Mouse (Mus musculus): Measurements from ENCODE around the gene Gtf2i. TPM values are rescaled to one million over a fixed set of nuclear protein-coding genes. Genes with fewer than 3 reads are reported as not detected.
"Not testable (repeated sequence)": the region's sequence is repeated elsewhere in the genome, so short reads cannot be mapped to it uniquely, and the experiment has no call there.

Gene Gtf2i
- 64.3 and 81.0 TPM in 2 replicates for total RNA-seq (2012; rRNA removed)

DNA sequence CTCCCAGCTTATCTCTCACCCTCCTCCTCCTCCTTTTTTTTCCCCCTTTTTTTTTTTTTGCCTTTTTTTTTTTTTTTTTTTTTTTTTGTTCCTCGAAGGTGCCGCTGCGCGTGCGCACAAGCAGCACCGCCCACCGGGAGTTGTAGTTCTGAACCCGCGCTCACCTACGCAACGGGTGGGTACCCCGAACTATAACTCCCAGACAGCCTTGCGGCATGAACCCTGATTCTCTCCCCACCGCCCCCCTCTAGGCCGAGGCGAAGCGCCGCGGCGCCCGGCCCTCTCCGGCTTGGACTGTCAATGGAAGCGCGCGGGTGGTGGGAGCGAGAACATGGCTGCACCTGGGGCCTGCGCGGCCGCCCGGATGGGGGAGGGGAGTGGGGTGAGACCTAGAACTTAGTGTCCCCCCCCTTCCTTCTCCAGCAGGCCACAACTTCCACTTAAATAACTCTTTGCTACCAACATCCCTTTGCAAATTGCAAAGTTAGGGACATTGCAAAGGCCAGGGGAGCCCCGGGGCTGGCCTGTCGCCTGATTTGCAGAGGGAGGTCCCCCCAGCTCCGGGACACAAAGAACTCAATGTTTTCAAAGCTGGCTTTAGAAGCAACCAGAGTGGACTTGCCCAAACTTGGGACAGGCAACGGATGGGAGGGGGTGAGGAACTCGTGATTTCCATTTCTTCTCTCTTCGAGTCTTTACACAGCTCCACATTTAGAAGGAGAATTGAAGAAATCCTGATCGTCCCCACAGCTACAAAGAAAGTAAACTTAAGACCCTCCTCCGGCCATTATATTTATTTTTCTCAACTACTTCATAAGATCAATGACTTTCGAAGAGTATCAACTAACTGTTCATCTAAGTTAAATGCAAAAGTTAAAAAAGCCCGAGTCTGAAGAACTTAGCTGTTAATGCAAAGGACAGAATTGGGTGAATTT lies at the start of gene Gtf2i:
TSS of gene Gtf2i (minus strand) at position 73 of the 935 bp plus-strand sequence.
- Histone ChIP-seq H3K9me3 (ENCODE audit: control insufficient read depth, insufficient read depth, low read depth, low read length) (no peaks in the 10 kb centered on the region), H3K9ac (ENCODE audit: insufficient read depth, low read depth, low read length, poor library complexity, severe bottlenecking) (peak within 1 kb of the TSS; percentile 90), H3K36me3 (ENCODE audit: control insufficient read depth, insufficient read depth, low read length, poor library complexity, severe bottlenecking) (peaks cover 7% of the 10 kb centered on the region), H3K27ac (ENCODE audit: insufficient read depth, low read depth, low read length, poor library complexity, severe bottlenecking) (peak within 1 kb of the TSS; percentile 96), H3K4me1 (ENCODE audit: control insufficient read depth in 2 of 2, insufficient read depth in 2 of 2, low read length in 2 of 2, poor library complexity in 1 of 2) (peaks cover 2 to 11% of the 10 kb centered on the region in 2 experiments; a peak in 2 of 4 replicates), H3K4me3 (ENCODE audit: insufficient read depth in 1 of 2, low read depth in 1 of 2, low read length in 2 of 2, poor library complexity in 1 of 2, severe bottlenecking in 1 of 2) (peak within 1 kb of the TSS; percentile 84 to 95)
- peak; percentile 81 for DNase-seq (ENCODE audit: low read depth, low spot score)
- in situ Hi-C loops (cut with MboI; ENCODE audit: low sequenced_read_pairs in 2 of 2, unreplicated experiment in 2 of 2): no loop called here
- TF ChIP-seq ZNF384 (IDR thresholded peaks at IDR 0.05; ENCODE audit: low read depth, low read length) (peak; percentile 100), MAFK (IDR thresholded peaks at IDR 0.05; ENCODE audit: insufficient read depth, low read depth, low read length) (no peak), CHD2 (IDR thresholded peaks at IDR 0.05; ENCODE audit: low read depth, low read length) (no peak), HCFC1 (IDR thresholded peaks at IDR 0.05; ENCODE audit: borderline replicate concordance, insufficient read depth, low read length) (peak; percentile 96)

DNA sequence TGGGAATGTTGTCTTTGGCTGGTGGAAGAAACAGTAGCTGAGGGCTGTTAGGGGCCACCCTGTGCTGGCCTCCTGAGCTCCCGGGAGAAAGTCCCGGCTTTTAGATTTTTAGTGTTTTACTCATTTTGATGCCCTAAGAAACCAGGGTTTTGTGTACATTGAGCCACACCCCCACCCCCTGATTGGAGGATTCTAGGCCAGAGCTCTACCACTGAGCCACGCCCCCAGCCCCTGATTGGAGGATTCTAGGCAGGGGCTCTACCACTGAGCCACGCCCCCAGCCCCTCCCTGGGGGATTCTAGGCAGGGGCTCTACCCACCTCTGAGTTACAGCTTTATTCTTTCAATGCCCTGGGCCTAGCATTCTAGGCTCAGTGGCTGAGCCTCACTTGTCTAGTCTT lies 44.5 kb upstream of the Gtf2i start:
- no peak for TF ChIP-seq ZNF384 (IDR thresholded peaks at IDR 0.05; ENCODE audit: low read depth, low read length)
- TF ChIP-seq HCFC1 (IDR thresholded peaks at IDR 0.05; ENCODE audit: borderline replicate concordance, insufficient read depth, low read length): no peak
- no peak for TF ChIP-seq MAFK (IDR thresholded peaks at IDR 0.05; ENCODE audit: insufficient read depth, low read depth, low read length)
- no peak for TF ChIP-seq ZC3H11A (IDR thresholded peaks at IDR 0.05; ENCODE audit: borderline replicate concordance, low read depth, low read length)
- no peak for TF ChIP-seq CHD2 (IDR thresholded peaks at IDR 0.05; ENCODE audit: low read depth, low read length)
- Histone ChIP-seq H3K9me3 (ENCODE audit: control insufficient read depth, insufficient read depth, low read depth, low read length) (no peaks in the 10 kb centered on the region), H3K36me3 (ENCODE audit: control insufficient read depth, insufficient read depth, low read length, poor library complexity, severe bottlenecking) (peaks cover 38% of the 10 kb centered on the region), H3K27ac (ENCODE audit: insufficient read depth, low read depth, low read length, poor library complexity, severe bottlenecking) (no peak overlapping the region), H3K4me1 (ENCODE audit: control insufficient read depth in 2 of 2, insufficient read depth in 2 of 2, low read length in 2 of 2, poor library complexity in 1 of 2) (peaks cover 0 to 3% of the 10 kb centered on the region in 2 experiments; a peak in 2 of 4 replicates), H3K4me3 (ENCODE audit: insufficient read depth in 1 of 2, low read depth in 1 of 2, low read length in 2 of 2, poor library complexity in 1 of 2, severe bottlenecking in 1 of 2) (no peak overlapping the region), H3K9ac (ENCODE audit: insufficient read depth, low read depth, low read length, poor library complexity, severe bottlenecking) (no peak overlapping the region)
- DNase-seq (ENCODE audit: low read depth, low spot score): no peak
- in situ Hi-C loops (cut with MboI; ENCODE audit: low sequenced_read_pairs in 2 of 2, unreplicated experiment in 2 of 2): no loop called here

GRCm38 (mm10) chr5:134355372-134355771 lies 40.8 kb upstream of the Gtf2i start:
- DNase-seq (ENCODE audit: low read depth, low spot score); H3K9me3 ChIP-seq (ENCODE audit: control insufficient read depth, insufficient read depth, low read depth, low read length); H3K4me3 ChIP-seq (ENCODE audit: insufficient read depth in 1 of 2, low read depth in 1 of 2, low read length in 2 of 2, poor library complexity in 1 of 2, severe bottlenecking in 1 of 2); H3K27ac ChIP-seq (ENCODE audit: insufficient read depth, low read depth, low read length, poor library complexity, severe bottlenecking); H3K9ac ChIP-seq (ENCODE audit: insufficient read depth, low read depth, low read length, poor library complexity, severe bottlenecking); H3K4me1 ChIP-seq (ENCODE audit: control insufficient read depth in 2 of 2, insufficient read depth in 2 of 2, low read length in 2 of 2, poor library complexity in 1 of 2); in situ Hi-C loops (cut with MboI; ENCODE audit: low sequenced_read_pairs in 2 of 2, unreplicated experiment in 2 of 2): not testable (repeated sequence)
- H3K36me3 ChIP-seq (ENCODE audit: control insufficient read depth, insufficient read depth, low read length, poor library complexity, severe bottlenecking): peaks cover 22% of the 10 kb centered on the region

- H3K9me3 ChIP-seq (ENCODE audit: control insufficient read depth, insufficient read depth, low read depth, low read length): no peaks in the 10 kb centered on the region
These were observed 38.6 kb upstream of the Gtf2i start for GRCm38 (mm10) chr5:134353117-134353516.

More at GRCm38 (mm10) chr5:134353117-134353516, 38.6 kb upstream of the Gtf2i start:
- Histone ChIP-seq H3K27ac (ENCODE audit: insufficient read depth, low read depth, low read length, poor library complexity, severe bottlenecking) (no peak overlapping the region), H3K4me1 (ENCODE audit: control insufficient read depth in 2 of 2, insufficient read depth in 2 of 2, low read length in 2 of 2, poor library complexity in 1 of 2) (peaks cover 0 to 10% of the 10 kb centered on the region in 2 experiments; a peak in 1 of 4 replicates), H3K36me3 (ENCODE audit: control insufficient read depth, insufficient read depth, low read length, poor library complexity, severe bottlenecking) (peaks cover 8% of the 10 kb centered on the region; the same call in 1 of the 2 replicates), H3K9ac (ENCODE audit: insufficient read depth, low read depth, low read length, poor library complexity, severe bottlenecking) (no peak overlapping the region), H3K4me3 (ENCODE audit: insufficient read depth in 1 of 2, low read depth in 1 of 2, low read length in 2 of 2, poor library complexity in 1 of 2, severe bottlenecking in 1 of 2) (no peak overlapping the region)
- no peak for DNase-seq (ENCODE audit: low read depth, low spot score)
- TF ChIP-seq HCFC1 (IDR thresholded peaks at IDR 0.05; ENCODE audit: borderline replicate concordance, insufficient read depth, low read length): no peak
- TF ChIP-seq CHD2 (IDR thresholded peaks at IDR 0.05; ENCODE audit: low read depth, low read length): no peak
- TF ChIP-seq ZC3H11A (IDR thresholded peaks at IDR 0.05; ENCODE audit: borderline replicate concordance, low read depth, low read length): no peak
- no peak for TF ChIP-seq ZNF384 (IDR thresholded peaks at IDR 0.05; ENCODE audit: low read depth, low read length)
- no peak for TF ChIP-seq MAFK (IDR thresholded peaks at IDR 0.05; ENCODE audit: insufficient read depth, low read depth, low read length)
- in situ Hi-C loops (cut with MboI; ENCODE audit: low sequenced_read_pairs in 2 of 2, unreplicated experiment in 2 of 2): no loop called here

Measured in ES-E14 (cell line).